27 mouse cellular contexts compared by ENCODE assay signal in the genomic region with DNA sequence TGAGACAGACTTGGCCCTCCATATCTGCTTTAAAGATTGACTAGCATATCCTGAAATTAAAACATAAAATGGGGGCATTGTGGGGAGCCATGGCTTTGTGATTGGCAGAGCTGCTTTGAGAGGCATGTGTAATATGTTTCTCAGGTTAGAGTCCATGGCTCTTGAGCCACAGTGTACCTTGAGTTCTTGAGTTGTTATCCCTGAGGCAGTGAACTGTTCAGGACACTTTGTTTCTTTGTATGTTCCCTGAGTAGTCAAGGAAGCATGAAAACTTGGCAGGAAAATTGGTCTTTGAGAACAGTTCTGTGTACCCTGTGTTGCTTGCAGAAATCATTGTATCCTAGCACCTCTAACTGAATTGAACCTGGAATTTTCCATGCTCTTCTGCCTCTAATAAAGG. TPM values are rescaled to one million over a fixed set of nuclear protein-coding genes. Genes with fewer than 3 reads are reported as not detected.
DNase-seq lines count a peak whose midpoint lies in the region; ATAC-seq lines count a peak whose summit lies in the region.
"Had no signal": no experiment of that assay in that cellular context is flagged by ENCODE, and none has a peak within 500 bp of the region (broad histone marks: within the 10 kb centered on the region; RNA-seq: fewer than 3 reads in every experiment).

No protein-coding gene starts in this region.

- peak; percentile 97 for DNase-seq in kidney, adult 9 months
- DNase-seq in kidney, adult 18-20 months: no peak
- DNase-seq in brain, adult 2 months (ENCODE audit: low read depth, low spot score): peak; percentile 7
- DNase-seq in gonadal fat pad, adult 2 months (ENCODE audit: low read depth): peak; percentile 88
- DNase-seq in kidney, postnatal 14 days: peak; percentile 81
- no peak for DNase-seq in heart, postnatal 36 days
- DNase-seq: cerebellum, adult 2 months; cerebellum, postnatal 36 days; gastrocnemius, postnatal 10 days; heart, adult 2 months; midbrain, embryonic 14.5 days had no signal

- intact Hi-C loops in heart, postnatal 36 days (cut with DNase I): no loop called here

- H3K9ac ChIP-seq in midbrain, embryonic 16.5 days (ENCODE audit: low read depth, low read length): no peak overlapping the region
- H3K9ac ChIP-seq: embryonic facial prominence, embryonic 15.5 days; lung, embryonic 15.5 days had no signal

- H3K4me2 ChIP-seq in midbrain, embryonic 16.5 days (ENCODE audit: low read length): no peak overlapping the region
- H3K4me2 ChIP-seq: embryonic facial prominence, embryonic 15.5 days; liver, embryonic 11.5 days; lung, embryonic 15.5 days had no signal

- no peaks in the 10 kb centered on the region for H3K9me3 ChIP-seq in midbrain, embryonic 16.5 days (replicated peaks; ENCODE audit: control insufficient read depth, low read length, poor library complexity, severe bottlenecking)
- H3K9me3 ChIP-seq: embryonic facial prominence, embryonic 15.5 days; forebrain, embryonic 10.5 days; lung, embryonic 15.5 days; megakaryocyte, embryonic 14.5 days had no signal

- no peaks in the 10 kb centered on the region for H3K27me3 ChIP-seq in midbrain, embryonic 16.5 days (ENCODE audit: control insufficient read depth, insufficient read depth, low read depth, low read length)
- H3K27me3 ChIP-seq: embryonic facial prominence, embryonic 15.5 days; lung, embryonic 15.5 days; megakaryocyte, embryonic 14.5 days had no signal

- H3K36me3 ChIP-seq in midbrain, embryonic 16.5 days (ENCODE audit: control insufficient read depth, insufficient read depth, low read length): no peaks in the 10 kb centered on the region
- H3K36me3 ChIP-seq: embryonic facial prominence, embryonic 15.5 days; forebrain, embryonic 10.5 days; lung, embryonic 15.5 days had no signal

- H3K4me3 ChIP-seq in midbrain, embryonic 16.5 days (ENCODE audit: low read depth, low read length): no peak overlapping the region
- H3K4me3 ChIP-seq: embryonic facial prominence, embryonic 15.5 days; forebrain, embryonic 10.5 days; heart, adult 2 months; lung, embryonic 15.5 days; megakaryocyte, embryonic 14.5 days; myocyte had no signal

- no peaks in the 10 kb centered on the region for H3K4me1 ChIP-seq in midbrain, embryonic 16.5 days (ENCODE audit: control insufficient read depth, insufficient read depth, low read length)
- H3K4me1 ChIP-seq: embryonic facial prominence, embryonic 15.5 days; forebrain, embryonic 10.5 days; lung, embryonic 15.5 days; megakaryocyte, embryonic 14.5 days had no signal

- ATAC-seq in midbrain, embryonic 16.5 days: no peak

- H3K27ac ChIP-seq in midbrain, embryonic 16.5 days (ENCODE audit: low read length): no peak overlapping the region
- H3K27ac ChIP-seq: embryonic facial prominence, embryonic 15.5 days; forebrain, embryonic 10.5 days; heart, adult 2 months; lung, embryonic 15.5 days had no signal

RNA-seq across cellular contexts. Expression of a gene that starts 5.9 kb away (rescaled TPM):
- 0.12 and 0.29 TPM in 2 replicates for polyA plus RNA-seq in gonadal fat pad, adult 2 months (2012; rRNA removed)
- not detected for total RNA-seq in heart, postnatal 36 days (2021)
- not detected in 2 replicates for polyA plus RNA-seq in midbrain, embryonic 16.5 days (2015; fragmentation: Nextera tagmentation; extraction: Ambion mirVana)
- total RNA-seq: heart, adult 2 months; layer of hippocampus, adult 8-10 months; left cerebral cortex, adult 18-20 months; left cerebral cortex, postnatal 36 days had no signal
- polyA plus RNA-seq: C2C12; cerebellum, adult 2 months; forebrain, embryonic 10.5 days; hindbrain, embryonic 11.5 days; midbrain, embryonic 14.5 days; myocyte; neural tube, embryonic 14.5 days; thymus, postnatal 0 days had no signal

RNA-seq across cellular contexts. Expression of a gene that starts 25.0 kb away (rescaled TPM):
- polyA plus RNA-seq in gonadal fat pad, adult 2 months (2012; rRNA removed): 0.05 TPM in 1 of 2 replicates, not detected in the other
- not detected for total RNA-seq in heart, postnatal 36 days (2021)
- polyA plus RNA-seq in midbrain, embryonic 16.5 days (2015; fragmentation: Nextera tagmentation; extraction: Ambion mirVana): not detected in 2 replicates
- total RNA-seq: adrenal gland, adult 18-20 months; gastrocnemius, postnatal 10 days; heart, adult 2 months; layer of hippocampus, adult 8-10 months; left cerebral cortex, adult 18-20 months; left cerebral cortex, postnatal 36 days had no signal
- polyA plus RNA-seq: C2C12; cerebellum, adult 2 months; forebrain, embryonic 10.5 days; lung, embryonic 15.5 days; midbrain, embryonic 14.5 days; myocyte; neural tube, embryonic 14.5 days; thymus, postnatal 0 days had no signal

RNA-seq across cellular contexts. Expression of a gene that starts 28.4 kb away (rescaled TPM):
- polyA plus RNA-seq in gonadal fat pad, adult 2 months (2012; rRNA removed): 4.2 and 6.6 TPM in 2 replicates
- under 1 TPM in 1 of 2 experiments, not detected in 1; 0.27 TPM for total RNA-seq in heart, postnatal 36 days (2021)
- polyA plus RNA-seq in midbrain, embryonic 16.5 days (2015; fragmentation: Nextera tagmentation; extraction: Ambion mirVana): not detected in 2 replicates
- total RNA-seq: gastrocnemius, postnatal 10 days; heart, adult 2 months; layer of hippocampus, adult 8-10 months; left cerebral cortex, adult 18-20 months; left cerebral cortex, postnatal 36 days had no signal
- polyA plus RNA-seq: C2C12; cerebellum, adult 2 months; heart, adult 2 months; heart, embryonic 16.5 days; hindbrain, embryonic 11.5 days; liver, embryonic 11.5 days; lung, embryonic 15.5 days; midbrain, embryonic 14.5 days; myocyte; neural tube, embryonic 14.5 days had no signal

Comparison
In these comparisons a context has a peak if more than half of its experiments do, and no peak if none do; other contexts are left out.
1. DNase-seq: peak in kidney, adult 9 months (single experiment), brain, adult 2 months (single experiment), gonadal fat pad, adult 2 months (single experiment) and kidney, postnatal 14 days (single experiment); none in kidney, adult 18-20 months (single experiment) and heart, postnatal 36 days (0 of 2).